Mouse (Mus musculus) right cerebral cortex, adult 2 months (tissue): ENCODE data around the gene Fn3krp.
A peak's percentile ranks its signal among the peaks of the same experiment; 100 is the strongest.

Source experiments
- DNase-seq, 2 experiments: peaks; one replicate each; pipeline ENCODE4 v3.0.0; 2021 to 2022; ENCODE audit warnings: low spot score in 2 of 2

The Fn3krp gene

DNA sequence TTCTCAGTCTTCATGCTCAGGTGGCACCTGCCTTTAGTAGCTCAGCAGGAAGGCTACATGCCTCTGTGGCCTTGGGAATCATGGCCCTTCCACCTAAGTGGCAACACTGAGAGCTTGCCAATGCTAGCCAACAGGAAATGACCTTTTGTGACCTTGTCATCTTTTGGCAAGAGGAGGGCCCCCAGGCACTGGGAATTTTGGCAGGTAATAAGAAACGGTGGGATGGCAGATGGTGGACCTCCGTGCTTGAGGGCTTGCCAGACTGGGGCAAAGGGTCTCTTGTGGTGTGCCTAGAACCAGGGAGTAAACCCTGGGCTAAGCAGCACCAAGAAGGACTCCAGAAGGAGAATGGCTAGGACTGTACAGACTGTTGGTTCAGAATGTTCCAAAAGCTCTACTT, 20.9 kb downstream of the Fn3krp start:
- DNase-seq: no peak

GRCm38 (mm10) chr11:121451216-121451726, 30.1 kb downstream of the Fn3krp start:
- DNase-seq: no peak

- peak; percentile 98 for DNase-seq
Observed at GRCm38 (mm10) chr11:121451753-121452635, 30.8 kb downstream of the Fn3krp start, which contains the start of gene Tbcd. Gene Tbcd (plus strand): TSS chr11:121451949.

GRCm38 (mm10) chr11:121457874-121458273, 36.7 kb downstream of the Fn3krp start:
- no peak for DNase-seq

DNA sequence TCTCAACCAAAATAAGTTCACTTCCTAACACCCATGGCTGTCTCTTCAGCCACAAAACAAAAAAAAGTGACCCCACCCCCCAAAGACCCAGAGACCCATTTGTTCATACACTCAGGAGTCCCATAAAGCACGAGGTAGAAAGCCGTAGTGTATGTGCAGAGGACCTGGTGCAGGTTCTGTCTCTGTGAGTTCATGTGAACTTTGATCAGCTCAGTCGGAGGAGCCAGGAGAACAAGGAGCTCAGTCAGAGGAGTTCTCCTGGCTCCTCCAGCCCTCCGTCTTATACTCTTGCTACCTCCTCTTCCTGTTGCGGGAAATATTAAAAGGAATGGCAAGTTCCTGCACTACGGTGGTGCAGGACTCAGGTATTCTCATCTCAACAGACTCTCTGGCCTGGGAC, 46.2 kb downstream of the Fn3krp start:
- DNase-seq: no peak

DNA sequence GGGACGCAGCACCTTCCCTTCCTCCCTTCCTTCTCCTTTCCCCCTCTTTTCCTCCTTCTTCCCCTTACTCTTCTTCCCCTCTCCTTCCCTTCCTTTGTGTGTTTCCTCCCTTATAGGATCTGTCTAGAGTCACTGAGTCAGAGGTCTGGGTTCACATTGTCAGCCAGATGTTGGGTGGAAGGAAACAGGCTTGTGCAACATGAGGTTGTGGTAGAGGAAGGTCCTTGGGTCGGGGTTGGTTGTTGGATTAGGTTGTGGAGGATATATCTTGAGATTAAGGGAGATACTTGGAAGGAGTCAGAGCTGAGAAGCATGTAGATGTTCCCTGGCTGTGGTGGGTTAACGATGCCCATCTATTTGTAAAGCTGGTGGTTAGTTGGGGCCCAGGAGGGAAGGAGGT, 53.6 kb downstream of the Fn3krp start:
- no peak for DNase-seq

- peak; percentile 70 to 74 for DNase-seq
Observed at GRCm38 (mm10) chr11:121475699-121476415, 54.7 kb downstream of the Fn3krp start.

DNA sequence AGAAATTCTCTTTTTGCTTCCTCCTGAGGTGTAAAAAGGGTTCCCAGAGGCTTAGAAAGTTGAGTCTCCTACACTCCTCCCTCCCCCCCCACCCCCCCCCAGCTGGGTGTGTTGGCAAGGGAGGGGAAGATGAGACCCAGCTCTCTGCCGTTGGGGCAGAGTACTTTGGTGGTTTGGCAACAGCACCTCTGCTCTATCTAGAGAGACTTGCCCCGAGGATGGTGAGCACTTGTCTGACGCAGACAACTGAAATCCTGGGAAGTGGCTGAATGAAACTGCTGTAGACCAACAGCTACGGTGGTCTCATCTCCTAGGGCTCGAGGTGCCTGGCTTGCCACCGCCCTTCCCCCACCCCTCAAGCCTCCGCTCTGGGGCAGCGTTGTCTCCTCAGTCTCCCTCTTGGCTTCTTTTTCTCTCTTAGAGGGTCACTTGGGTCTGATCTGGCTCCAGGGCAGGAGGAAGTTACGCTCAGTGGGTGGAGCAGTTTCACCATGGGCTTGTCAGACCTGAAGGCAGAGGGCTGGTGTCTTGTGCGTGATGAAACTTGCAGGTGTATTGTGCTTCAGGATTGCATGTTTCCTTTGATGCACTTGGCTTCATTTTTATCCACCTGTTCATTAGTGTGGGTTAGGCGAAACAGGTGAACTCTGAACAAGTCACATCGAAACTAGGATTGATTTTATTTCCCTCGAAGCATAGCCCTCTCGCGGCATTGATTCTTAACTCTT, 58.4 kb downstream of the Fn3krp start:
- no peak for DNase-seq
